Mouse (Mus musculus) adipose tissue, adult 10 weeks (tissue): Measurements from ENCODE around the gene Arpc3. TPM values are rescaled to one million over a fixed set of nuclear protein-coding genes. Genes with fewer than 3 reads are reported as not detected.

Source experiments
- polyA plus RNA-seq: library from polyadenylated mRNA; stranded (reverse); fragments of 350-450 nt; fragmentation: Illumina TruSeq; extraction: RNeasy Lipid Tissue Mini Kit (QIAGEN cat#74804); gene quantifications from one replicate; pipeline ENCODE4 v1.2.3, GENCODE M21; 2014; ENCODE audit warnings: low read depth, low replicate concordance

Gene Arpc3
- polyA plus RNA-seq: 274 TPM

DNA sequence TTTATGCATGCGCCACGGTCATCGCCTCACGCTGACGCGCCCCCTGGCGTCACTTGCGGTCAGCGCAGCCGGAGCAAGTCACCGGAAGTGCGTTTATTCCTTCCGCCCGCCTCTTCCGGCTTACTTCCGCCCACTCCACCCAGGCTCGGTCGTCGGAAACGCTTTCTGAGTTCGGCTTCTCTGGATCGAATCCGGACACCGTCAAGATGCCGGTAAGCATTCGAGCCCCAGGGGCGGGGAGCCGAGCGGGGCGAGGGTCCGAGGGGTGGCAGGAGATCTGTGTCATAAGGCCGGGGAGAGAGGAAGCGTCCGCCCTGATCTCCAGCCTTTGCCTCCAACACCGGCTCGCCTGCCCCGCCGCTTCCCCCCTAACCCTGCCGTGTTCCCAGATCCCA lies at the start of gene Arpc3:
Gene Arpc3, plus strand, starts transcription at position 93 of the 395 bp plus-strand sequence.

DNA sequence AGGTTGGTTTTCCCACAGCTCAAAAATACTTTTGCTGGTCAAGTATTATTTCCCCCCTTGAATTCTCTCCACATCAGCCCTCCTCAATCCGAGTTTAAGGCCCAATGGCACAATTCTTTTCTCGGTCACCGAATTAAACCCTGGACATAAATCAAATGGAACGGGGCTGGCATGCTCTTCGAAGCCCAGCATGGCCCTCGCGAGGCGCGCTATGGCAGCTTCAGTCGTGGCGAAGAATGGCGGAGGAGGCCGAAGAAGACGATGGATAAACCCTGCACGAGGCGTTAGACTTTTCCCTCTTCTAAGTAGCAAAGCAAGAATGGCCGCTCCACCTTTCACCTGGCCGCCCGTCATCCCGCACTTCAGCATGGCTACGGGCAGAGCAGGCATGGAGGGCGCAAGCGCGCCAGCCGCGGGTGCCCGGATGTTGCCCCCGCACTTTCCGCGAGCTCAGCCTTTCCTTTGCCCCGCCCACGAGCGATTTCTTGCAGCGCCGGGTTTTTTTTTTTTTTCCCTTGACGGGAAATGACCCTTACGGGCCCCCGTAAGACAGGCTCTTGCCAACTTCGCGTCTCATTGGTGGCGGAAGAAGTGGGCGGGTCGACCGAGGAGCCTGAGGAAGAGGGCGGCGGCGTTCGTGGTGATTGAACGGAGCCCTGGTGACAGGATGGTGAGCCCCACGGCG lies 37.7 kb upstream of the Arpc3 start, which contains the start of the genes Rad9b and Vps29:
Gene Rad9b, minus strand, starts transcription at position 427 of the 685 bp plus-strand sequence.
Gene Vps29, plus strand, starts transcription at position 563 of the 685 bp plus-strand sequence.

DNA sequence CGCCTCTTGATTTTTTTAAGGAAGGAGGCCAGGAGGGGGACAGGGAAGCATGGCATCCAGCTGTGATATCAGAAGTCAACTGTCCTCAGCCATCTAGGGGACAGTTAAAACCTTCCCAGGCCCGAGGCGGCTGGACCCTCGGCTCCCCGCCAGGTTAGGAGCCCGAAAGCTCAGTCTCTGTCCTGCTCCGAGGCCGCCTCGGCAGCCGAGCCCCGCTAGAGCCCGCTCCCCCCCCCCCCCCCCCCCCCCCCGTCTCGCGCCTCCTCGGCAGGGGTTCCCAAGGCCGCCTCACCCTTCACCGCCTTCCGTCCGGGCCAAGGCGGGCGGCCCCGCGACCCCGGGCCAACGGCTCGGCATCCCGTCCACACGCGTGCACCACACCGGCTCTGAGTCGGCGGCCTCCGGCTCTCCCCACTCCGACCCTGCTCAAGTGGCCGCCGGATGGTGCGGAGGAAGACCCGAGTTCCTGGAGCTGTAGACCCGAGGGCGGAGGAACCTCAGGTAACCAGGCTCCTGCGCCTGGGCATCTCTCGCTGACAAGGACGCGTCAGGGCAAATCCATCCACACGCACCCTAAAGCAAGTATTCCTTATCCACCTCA lies 20.0 kb upstream of the Arpc3 start, which contains the start of gene Gpn3:
Gene Gpn3, plus strand, starts transcription at position 286 of the 601 bp plus-strand sequence.

DNA sequence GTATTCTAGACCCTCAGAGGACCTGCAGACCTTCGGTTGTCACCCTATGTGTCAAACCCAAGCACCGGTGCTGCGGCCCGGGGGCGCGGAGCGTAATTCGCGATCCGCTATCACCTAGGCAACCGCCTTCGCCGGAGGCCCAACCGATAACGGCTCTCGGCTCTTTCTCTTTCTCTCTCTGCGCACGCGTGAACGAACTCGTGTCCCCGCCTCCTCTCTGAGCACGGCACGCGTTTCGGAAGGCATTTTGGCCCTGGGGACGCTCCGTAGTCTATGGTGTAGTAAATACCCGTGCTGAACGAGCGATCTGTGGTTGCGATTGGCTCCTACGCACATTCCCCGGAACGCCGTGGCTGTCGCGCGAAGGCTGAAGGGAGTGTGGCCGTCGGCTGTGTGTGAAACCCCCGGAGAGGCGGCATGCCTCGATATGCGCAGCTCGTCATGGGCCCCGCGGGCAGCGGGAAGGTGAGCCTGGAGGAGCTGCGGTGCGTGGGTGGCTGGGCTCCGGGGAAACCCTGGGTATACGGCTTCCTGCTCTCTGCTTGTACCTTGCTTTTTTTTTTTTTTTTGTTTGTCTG lies 19.4 kb upstream of the Arpc3 start, which contains the start of gene Fam216a:
Gene Fam216a, minus strand, starts transcription at position 173 of the 578 bp plus-strand sequence.

DNA sequence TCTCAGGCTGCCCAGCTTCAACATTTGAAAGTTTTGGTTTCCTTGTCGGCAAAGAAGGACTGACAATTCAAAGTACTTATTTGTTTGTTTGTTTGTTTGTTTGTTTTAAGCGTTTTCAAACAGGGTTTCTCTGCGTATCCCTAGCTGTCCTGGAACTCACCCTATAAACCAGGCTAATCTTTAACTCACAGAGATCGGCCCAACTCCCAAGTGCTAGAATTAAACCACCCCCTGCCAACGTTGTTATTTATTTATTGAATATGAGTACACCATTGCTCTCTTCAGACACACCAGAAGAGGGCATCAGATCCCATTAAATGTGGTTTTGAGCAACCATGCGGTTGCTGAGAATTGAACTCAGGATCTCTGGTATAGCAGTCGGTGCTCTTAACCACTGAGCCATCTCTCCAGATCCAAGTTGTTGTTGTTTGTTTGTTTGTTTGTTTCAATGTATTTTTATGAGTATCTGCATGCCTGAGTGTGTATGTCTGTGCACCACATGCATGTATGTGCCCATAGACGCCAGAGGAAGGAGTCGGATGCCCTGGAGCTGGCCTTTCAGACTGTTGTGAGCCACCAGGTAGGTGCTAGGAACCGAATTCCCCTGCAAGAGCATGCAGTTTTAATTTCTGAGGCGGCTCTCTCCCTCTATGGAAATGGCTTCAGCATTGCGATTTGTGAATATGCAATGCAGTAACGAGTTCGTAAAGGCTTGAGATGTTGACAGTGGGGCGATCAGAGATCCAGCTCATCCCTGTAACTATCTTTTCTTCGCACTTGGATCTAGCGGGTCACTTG lies 29.8 kb downstream of the Arpc3 start, which contains the start of gene Anapc7:
Gene Anapc7, plus strand, starts transcription at position 423 of the 798 bp plus-strand sequence.

Other genes starting within 250 kb of the Arpc3 start
- 178 TPM for gene Ppp1cc, start 233.6 kb upstream of the Arpc3 start, polyA plus RNA-seq
- 22.2 TPM for gene Hvcn1, start 185.1 kb upstream of the Arpc3 start, polyA plus RNA-seq
- gene Tctn1, start 127.4 kb upstream of the Arpc3 start, polyA plus RNA-seq: 22.8 TPM
- 12.8 TPM for gene Pptc7, start 107.5 kb upstream of the Arpc3 start, polyA plus RNA-seq
- 15.9 TPM for gene Rad9b, start 37.6 kb upstream of the Arpc3 start, polyA plus RNA-seq
- 100 TPM for gene Vps29, start 37.5 kb upstream of the Arpc3 start, polyA plus RNA-seq
- gene Gpn3, start 20.0 kb upstream of the Arpc3 start, polyA plus RNA-seq: 21.3 TPM
- 20.8 TPM for gene Fam216a, start 19.5 kb upstream of the Arpc3 start, polyA plus RNA-seq
- gene Anapc7, start 29.8 kb downstream of the Arpc3 start, polyA plus RNA-seq: 30.9 TPM
- gene Atp2a2, start 110.3 kb downstream of the Arpc3 start, polyA plus RNA-seq: 149 TPM
- 17.1 TPM for gene Ift81, start 222.6 kb downstream of the Arpc3 start, polyA plus RNA-seq